Mouse (Mus musculus) heart, adult 9 months (tissue): ENCODE measurements at regions not wholly inside any gene's neighbourhood (a gene's known extent, or its start where the extent isn't known, plus 50 kb on each side); places are given as distances from the start of the nearest gene placed in this dataset.
A peak's percentile ranks its signal among the peaks of the same experiment; 100 is the strongest.

Experiments used
- DNase-seq, 2 experiments: peaks; one replicate each; pipeline ENCODE4 v3.0.0; 2022; ENCODE audit warnings: low spot score in 2 of 2

- no peak for DNase-seq
These were observed 318.3 kb upstream of the Clint1 start for GRCm38 (mm10) chr11:45533402-45534056.

GRCm38 (mm10) chr11:45535501-45536025, 316.3 kb upstream of the Clint1 start:
- DNase-seq = peak; percentile 6 to 22

- no peak for DNase-seq
These were observed 313.8 kb upstream of the Clint1 start for GRCm38 (mm10) chr11:45538011-45538410.

GRCm38 (mm10) chr11:45539459-45539858, 312.4 kb upstream of the Clint1 start:
- peak; percentile 51 to 79 for DNase-seq

GRCm38 (mm10) chr11:45544531-45544930, 307.3 kb upstream of the Clint1 start:
- no peak for DNase-seq

GRCm38 (mm10) chr11:45545896-45546626, 305.8 kb upstream of the Clint1 start:
- DNase-seq = peak; percentile 13 to 29

- peak in 1 of 2 experiments; percentile 3 for DNase-seq
These were observed 305.0 kb upstream of the Clint1 start for GRCm38 (mm10) chr11:45546861-45547260.

GRCm38 (mm10) chr11:45550376-45550775, 301.5 kb upstream of the Clint1 start:
- no peak for DNase-seq

GRCm38 (mm10) chr11:45577469-45578154, 274.2 kb upstream of the Clint1 start:
- no peak for DNase-seq

GRCm38 (mm10) chr11:45592335-45592734, 259.5 kb upstream of the Clint1 start:
- no peak for DNase-seq

- DNase-seq = no peak
These were observed 258.8 kb upstream of the Clint1 start for GRCm38 (mm10) chr11:45592890-45593642.

- DNase-seq = peak; percentile 6 to 16
These were observed 256.5 kb upstream of the Clint1 start for GRCm38 (mm10) chr11:45595372-45595771.

- no peak for DNase-seq
These were observed 230.0 kb upstream of the Clint1 start for GRCm38 (mm10) chr11:45621824-45622223.

- DNase-seq = no peak
These were observed 229.2 kb upstream of the Clint1 start for GRCm38 (mm10) chr11:45622701-45623100.

- no peak for DNase-seq
These were observed 227.6 kb upstream of the Clint1 start for GRCm38 (mm10) chr11:45624233-45624632.

- no peak for DNase-seq
These were observed 222.6 kb upstream of the Clint1 start for GRCm38 (mm10) chr11:45629250-45629649.

GRCm38 (mm10) chr11:45634535-45635235, 217.2 kb upstream of the Clint1 start:
- DNase-seq = no peak

GRCm38 (mm10) chr11:45635896-45636295, 216.0 kb upstream of the Clint1 start:
- DNase-seq = no peak

- no peak for DNase-seq
These were observed 212.6 kb upstream of the Clint1 start for GRCm38 (mm10) chr11:45639236-45639635.

GRCm38 (mm10) chr11:45642142-45642756, 209.6 kb upstream of the Clint1 start:
- no peak for DNase-seq
